Mouse (Mus musculus) induced T-regulatory cell, adult 2 months (primary cell): Measurements from ENCODE around the gene Gdpd3.
"Not testable (repeated sequence)": the region's sequence is repeated elsewhere in the genome, so short reads cannot be mapped to it uniquely, and the experiment has no call there.

Experiments
- DNase-seq: peaks from one replicate; pipeline ENCODE4 v3.0.0-alpha.2; 2012; ENCODE audit warnings: low read depth

The Gdpd3 gene

GRCm38 (mm10) chr7:126766201-126766600, at the start of gene Gdpd3:
Gene Gdpd3 (plus strand): TSS chr7:126766334.
- DNase-seq = no peak

GRCm38 (mm10) chr7:126717566-126717965, 48.6 kb upstream of the Gdpd3 start:
- no peak for DNase-seq

- peak; percentile 71 for DNase-seq
Observed at GRCm38 (mm10) chr7:126718787-126719337, 47.3 kb upstream of the Gdpd3 start.

- DNase-seq = no peak
Observed at GRCm38 (mm10) chr7:126721635-126722034, 44.5 kb upstream of the Gdpd3 start.

DNA sequence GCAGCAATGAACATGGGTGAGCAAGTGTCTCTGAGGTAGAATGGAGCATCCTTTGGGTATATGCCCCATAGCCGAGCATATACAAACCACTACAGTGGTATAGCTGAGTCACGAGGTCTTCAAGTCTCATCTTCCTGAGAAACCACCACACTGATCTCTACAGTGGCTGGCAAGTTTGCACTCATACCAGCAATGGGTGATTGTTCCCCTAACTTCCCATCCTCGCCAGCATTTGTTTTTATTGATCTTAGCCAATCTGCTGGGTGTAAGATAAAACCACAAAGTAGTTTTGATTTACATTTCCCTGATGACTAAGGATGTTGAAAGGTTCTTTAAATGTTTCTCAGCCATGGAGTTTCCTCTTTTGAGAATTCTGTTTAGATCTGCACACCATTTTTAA, 41.1 kb upstream of the Gdpd3 start:
- DNase-seq = peak; percentile 34

DNA sequence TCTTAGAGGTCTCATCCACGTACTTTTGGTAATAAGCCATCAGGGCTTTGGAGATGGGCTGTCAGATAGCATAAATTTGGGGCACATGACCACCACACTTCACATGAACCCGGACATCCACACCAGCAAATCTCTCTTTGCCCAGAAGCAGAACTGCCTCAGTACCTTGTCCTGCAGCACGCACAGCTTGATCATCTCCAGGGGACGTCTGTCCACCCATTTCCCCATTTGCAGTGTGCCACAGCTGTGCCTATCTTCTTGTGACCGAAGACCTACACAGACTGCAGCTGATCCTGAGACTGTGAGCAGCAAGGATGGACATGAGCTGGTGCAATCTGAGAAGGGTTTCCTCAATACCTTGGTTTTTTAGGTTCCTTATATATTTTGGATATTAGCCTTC, 40.5 kb upstream of the Gdpd3 start:
- no peak for DNase-seq

GRCm38 (mm10) chr7:126730256-126730789, 35.8 kb upstream of the Gdpd3 start:
- DNase-seq = not testable (repeated sequence)

DNA sequence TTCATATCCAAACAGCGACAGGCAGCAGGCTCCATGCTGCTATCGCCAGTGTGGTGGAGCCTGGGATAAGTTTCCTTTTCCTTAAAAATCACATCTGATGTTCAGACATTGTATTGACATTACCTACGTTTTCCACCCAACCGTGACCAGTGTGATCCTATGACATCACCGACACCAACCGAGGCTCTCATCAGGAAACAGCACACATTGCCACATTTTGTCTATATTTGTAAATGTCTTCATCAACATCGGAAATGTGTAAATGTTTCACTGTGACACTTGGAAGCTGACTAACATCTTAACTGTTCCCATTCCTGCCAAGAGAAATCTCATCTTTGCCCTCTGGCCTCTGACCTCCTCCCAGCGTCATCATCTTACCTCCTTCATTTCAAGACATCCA, 30.0 kb upstream of the Gdpd3 start:
- DNase-seq = no peak

GRCm38 (mm10) chr7:126739551-126739950, 26.6 kb upstream of the Gdpd3 start:
- no peak for DNase-seq

DNA sequence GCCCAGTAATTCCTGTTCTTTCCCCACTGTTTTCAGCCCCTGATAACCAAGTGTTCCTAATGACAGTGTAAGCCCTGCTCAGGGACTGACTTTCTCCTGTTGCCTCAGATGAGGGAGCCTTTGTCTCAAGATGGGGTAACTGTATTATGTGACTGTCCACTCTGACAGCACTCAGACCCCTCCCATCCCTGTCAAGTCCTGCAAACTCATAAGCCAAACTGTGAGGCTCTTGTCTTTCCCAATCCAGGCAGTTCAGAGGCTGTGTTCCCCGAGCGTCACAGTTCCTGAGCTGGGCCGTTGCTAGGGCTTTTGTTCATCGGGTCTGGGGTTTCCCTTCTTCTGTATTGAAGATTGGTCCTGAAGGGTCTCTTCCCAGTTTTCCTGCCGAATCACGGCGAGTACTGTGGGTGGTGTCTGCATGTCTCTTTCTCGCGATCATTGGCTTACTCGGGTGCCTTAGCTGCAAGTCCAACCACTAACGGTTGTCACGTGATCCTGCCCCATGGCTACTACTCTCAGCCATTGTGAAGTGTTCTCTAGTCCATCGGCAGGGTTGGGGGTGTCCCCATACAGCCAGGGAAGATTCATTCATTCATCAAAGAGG, 25.9 kb upstream of the Gdpd3 start:
- no peak for DNase-seq

- DNase-seq = no peak
Observed at GRCm38 (mm10) chr7:126740977-126741376, 25.2 kb upstream of the Gdpd3 start.

- DNase-seq = no peak
Observed at GRCm38 (mm10) chr7:126741452-126741851, 24.7 kb upstream of the Gdpd3 start.

DNA sequence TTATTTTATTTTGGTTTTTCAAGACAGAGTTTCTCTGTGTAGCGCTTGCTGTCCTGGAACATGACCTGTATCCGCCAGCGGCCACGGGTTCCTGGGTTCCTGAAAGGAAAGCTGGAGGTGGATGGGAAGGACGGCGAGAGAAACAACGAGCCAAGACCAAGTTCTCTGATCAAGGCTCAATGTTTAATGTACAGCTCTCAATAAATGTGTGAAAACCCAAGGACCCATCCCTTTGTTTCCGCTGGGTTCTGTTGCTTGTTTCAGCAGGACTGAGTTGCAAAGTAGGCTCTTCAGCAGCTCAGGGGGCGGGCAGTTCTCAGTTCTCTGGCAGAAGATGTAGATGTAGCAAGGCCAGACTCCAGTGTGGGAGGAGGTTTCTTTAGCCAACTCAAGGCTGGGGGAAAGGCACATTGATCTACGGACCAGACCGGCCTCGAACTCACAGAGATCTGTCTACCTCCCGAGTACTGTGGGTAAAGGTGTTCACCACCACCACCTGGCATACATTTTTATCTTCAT, 24.1 kb upstream of the Gdpd3 start:
- no peak for DNase-seq

- DNase-seq = no peak
Observed at GRCm38 (mm10) chr7:126746066-126746465, 20.1 kb upstream of the Gdpd3 start.

DNA sequence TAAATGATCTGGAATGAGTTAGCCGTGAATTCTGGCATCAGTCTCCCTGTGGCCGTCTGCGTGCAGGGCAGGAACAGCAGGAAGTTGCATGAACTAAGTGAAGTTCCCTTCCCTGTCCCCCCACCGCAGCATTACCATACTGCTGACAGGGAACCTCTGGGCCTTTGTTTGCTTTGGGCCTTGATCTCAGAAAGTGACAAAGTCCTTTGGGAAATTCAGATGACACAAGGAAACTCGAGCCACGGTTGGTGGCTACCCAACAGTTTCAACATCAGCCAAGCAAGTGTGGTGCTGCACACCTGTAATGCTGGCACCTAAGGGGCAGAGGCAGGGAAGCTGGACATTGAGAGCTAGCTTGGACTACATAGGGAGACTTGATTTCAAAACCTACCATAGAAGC, 19.3 kb upstream of the Gdpd3 start:
- DNase-seq = no peak

- no peak for DNase-seq
Observed at GRCm38 (mm10) chr7:126748824-126749223, 17.3 kb upstream of the Gdpd3 start.

GRCm38 (mm10) chr7:126749582-126750343, 16.4 kb upstream of the Gdpd3 start:
- no peak for DNase-seq

- DNase-seq = peak; percentile 87
Observed at GRCm38 (mm10) chr7:126754866-126755265, 11.3 kb upstream of the Gdpd3 start.

DNA sequence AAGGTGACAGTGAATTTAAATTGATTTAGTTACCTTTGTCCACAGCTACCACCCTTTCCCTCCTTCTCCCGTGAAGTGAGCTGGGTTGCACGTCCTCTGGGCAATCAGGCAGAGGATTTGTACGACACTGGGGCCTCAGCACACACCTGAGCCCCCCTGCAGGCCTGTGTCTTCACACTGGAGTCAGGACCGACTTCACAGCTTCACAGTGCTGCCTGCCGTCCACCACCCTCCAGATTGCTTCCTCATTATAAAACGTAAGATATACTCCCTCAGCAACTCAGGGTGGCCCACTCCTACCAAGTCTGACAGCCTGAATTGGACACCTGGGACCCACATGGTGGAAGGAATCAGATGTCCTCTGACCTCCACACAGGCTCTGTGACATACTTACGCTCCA, 7.6 kb upstream of the Gdpd3 start:
- DNase-seq = no peak

- peak; percentile 95 for DNase-seq
Observed at GRCm38 (mm10) chr7:126759050-126759671, 7.0 kb upstream of the Gdpd3 start, which contains the start of gene Mapk3. Gene Mapk3 (plus strand): TSS chr7:126759601.

DNA sequence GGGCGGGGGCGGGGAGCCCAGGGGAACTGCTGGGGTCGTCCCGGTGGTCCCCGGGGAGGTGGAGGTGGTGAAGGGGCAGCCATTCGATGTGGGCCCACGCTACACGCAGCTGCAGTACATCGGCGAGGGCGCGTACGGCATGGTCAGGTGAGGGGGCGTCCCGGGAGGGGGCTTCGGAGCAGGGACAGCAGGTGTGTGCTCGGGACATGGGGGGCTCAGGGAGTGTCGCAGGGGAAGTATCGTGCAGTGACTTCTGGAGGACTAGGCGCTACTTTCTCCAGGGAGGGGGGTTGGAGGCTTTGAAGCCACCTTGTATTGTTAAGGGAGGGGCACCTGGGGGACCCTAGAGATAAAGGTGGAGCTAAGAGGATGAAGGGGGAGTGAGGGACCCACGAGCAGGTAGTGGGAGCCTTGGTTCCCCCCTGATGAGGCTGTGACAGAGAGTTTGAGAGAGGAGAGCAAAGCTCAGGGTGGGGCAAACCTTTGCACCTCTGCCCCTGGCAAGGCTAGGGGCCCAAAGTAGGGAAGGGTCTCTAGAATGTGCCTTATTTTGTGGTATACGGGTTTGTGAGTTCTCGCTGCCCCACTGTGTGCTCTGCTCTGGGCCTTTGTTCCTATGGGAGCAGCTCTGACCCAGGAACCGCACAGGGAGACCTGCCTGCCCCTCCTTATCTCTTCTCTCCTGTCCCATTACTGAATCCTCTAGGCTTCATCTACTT, 6.3 kb upstream of the Gdpd3 start:
- DNase-seq = no peak

- peak; percentile 35 for DNase-seq
Observed at GRCm38 (mm10) chr7:126760391-126760802, 5.7 kb upstream of the Gdpd3 start.
